Mouse (Mus musculus) brain, embryonic 14.5 days (tissue): ENCODE measurements at regions not wholly inside any gene's neighbourhood (a gene's known extent, or its start where the extent isn't known, plus 50 kb on each side); places are given as distances from the start of the nearest gene placed in this dataset.

Experiments
- CTCF ChIP-seq: fragments of 200-500 bp; IDR thresholded peaks from 2 replicates; pipeline ENCODE4 v1.5.1; 2012; ENCODE audit warnings: inconsistent platforms, mild to moderate bottlenecking, moderate library complexity, borderline replicate concordance; ENCODE audit not compliant: insufficient read depth, insufficient read length; ENCODE audit errors: extremely low read depth
- POLR2A ChIP-seq: fragments of 200-500 bp; IDR thresholded peaks from 2 replicates; pipeline ENCODE4 v1.6.1; 2012; ENCODE audit warnings: mild to moderate bottlenecking, inconsistent platforms, borderline replicate concordance; ENCODE audit not compliant: poor library complexity, insufficient read depth, insufficient read length, severe bottlenecking; ENCODE audit errors: extremely low read depth

GRCm38 (mm10) chr2:131740456-131740855 lies 119.1 kb downstream of the Erv3 start:
- TF ChIP-seq POLR2A (no peak), CTCF (no peak)
